Mouse (Mus musculus): ENCODE measurements around the gene Dcakd.

DNA sequence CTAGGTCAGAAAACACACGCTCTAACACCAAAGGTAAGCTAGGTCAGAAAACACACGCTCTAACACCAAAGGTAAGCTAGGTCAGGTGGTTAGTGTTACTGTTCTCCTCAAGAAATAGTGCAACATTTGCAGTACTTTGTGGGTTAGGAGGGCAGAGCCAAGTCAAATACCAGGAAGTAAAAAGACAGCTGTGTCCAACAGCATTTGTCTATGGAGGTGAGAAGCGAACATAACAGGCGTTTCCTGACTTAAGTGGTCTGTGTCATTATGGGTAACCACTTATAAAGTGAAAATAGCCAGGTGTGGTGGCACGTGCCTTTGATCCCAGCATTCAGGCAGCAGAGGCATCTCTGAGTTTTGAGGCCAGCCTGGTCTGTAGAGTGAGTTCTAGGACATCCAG, 21.5 kb upstream of the Dcakd start:
- TF ChIP-seq CTCF (IDR thresholded peaks at IDR 0.05; ENCODE audit: extremely low read depth, insufficient read depth, insufficient read length, insufficient replicate concordance) (no peak), POLR2A (IDR thresholded peaks at IDR 0.05; ENCODE audit: low read depth, low read length) (no peak)
